Mouse (Mus musculus) heart, postnatal 14 days (tissue): ENCODE results near the gene Gosr2. TPM values are rescaled to one million over a fixed set of nuclear protein-coding genes. Genes with fewer than 3 reads are reported as not detected.
A peak's percentile ranks its signal among the peaks of the same experiment; 100 is the strongest.

Experiments
- DNase-seq, 2 experiments: peaks; one replicate each; pipeline ENCODE4 v3.0.0; 2021 to 2022
- intact Hi-C: fragments of 180-260 bp; cut with DNase I; formaldehyde crosslinking; loops from one replicate; pipeline ENCODE4 v1.15.1; 2025
- long read RNA-seq, 2 experiments: library from polyadenylated mRNA; stranded (forward); transcript quantifications; one replicate each; pipeline ENCODE4 v2.0.0; 2021
- total RNA-seq, 2 experiments: library from RNA; stranded (reverse); gene quantifications; 2 replicates each; pipeline ENCODE4 v1.2.3; 2021

Gene Gosr2
- 10 to 100 TPM; 41.2 to 43.1 TPM for total RNA-seq
- long read RNA-seq, experiment 1, transcript Gosr2-201 (6 exons, 3,266 nt), result major isoform, 61 of 78 reads
- long read RNA-seq, experiment 1, transcript Gosr2-202 (5 exons, 1,044 nt), result minor isoform, 6 of 78 reads
- long read RNA-seq, experiment 1, partial matches to known transcripts, result 4 of 78 reads
- long read RNA-seq, experiment 1, other reads (novel, unspliced or antisense), result 5 of 78 reads
- long read RNA-seq, experiment 2, transcript Gosr2-201 (6 exons, 3,266 nt), result major isoform, 67 of 87 reads
- long read RNA-seq, experiment 2, transcript Gosr2-202 (5 exons, 1,044 nt), result minor isoform, 5 of 87 reads
- long read RNA-seq, experiment 2, partial matches to known transcripts, result 6 of 87 reads
- long read RNA-seq, experiment 2, other reads (novel, unspliced or antisense), result 8 of 87 reads

DNA sequence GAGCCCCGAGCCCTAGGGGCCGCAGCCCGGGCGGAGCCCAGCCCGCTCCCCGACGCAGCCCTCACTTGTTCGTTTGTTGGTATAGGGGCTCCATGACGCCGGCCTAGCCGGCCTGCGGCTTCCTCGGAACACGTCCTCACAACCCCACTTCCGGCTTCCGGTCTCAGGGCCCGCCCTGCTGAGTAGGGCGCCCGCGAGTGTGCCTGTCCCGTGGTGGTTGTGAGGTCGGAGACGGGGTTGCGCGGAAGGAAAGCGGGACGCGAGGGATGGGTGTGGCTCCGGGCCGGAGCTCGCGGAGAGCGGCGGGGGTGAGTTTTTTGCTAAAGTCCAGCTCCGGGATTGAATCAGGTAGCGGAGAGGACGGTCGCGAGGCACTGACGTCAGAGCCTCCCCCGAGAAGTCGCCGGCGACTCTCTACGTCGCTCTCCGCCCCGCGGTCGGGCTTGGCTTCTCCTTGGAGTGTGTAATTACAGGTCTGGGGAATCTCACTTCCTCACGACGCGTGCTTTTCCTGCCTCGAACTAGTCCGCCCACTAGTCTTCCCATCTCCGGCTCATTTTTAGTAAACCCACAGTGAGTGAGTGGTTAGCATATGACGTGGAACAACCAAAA is at the start of gene Gosr2:
TSS of gene Gosr2 (minus strand) at position 334 of the 612 bp plus-strand sequence.
- peak; percentile 90 to 91 for DNase-seq
- intact Hi-C loops, result no loop called here

DNA sequence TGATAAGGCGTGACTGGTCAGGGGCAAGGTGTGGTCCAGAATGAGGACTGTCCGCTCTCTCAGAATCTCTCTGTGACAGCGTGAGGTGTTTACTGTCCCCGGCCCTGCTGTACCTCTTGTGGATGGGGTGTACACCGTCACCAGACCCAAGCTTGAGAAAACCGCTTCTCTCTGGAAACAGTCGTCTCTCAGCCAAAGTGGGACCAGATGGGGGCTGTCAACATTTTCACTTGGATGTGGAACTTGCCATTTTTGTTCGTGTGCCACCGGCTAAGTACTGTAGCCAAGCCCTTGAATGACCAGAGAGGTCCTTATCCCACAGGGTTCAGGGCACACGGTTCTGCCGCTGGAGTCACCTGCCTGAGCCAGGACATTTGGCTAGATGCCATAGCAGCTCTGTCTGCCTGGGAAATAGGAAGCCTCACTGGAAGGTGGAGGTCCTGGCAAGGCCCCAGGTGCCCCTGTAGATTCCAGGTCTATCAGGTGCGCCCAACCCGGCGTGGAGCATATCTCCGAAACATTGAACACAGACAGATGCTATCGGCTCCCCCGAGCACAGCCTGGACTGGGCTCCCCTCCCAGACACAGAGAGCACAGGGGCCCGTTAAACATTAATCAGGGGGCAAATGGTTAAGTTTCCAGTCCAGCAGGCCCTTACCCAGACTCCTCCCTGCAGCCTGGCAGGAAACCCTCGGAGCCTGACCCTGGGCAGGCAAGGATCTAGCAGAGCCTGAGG is 37.5 kb upstream of the Gosr2 start:
- DNase-seq, result no peak
- intact Hi-C loops, result no loop called here

DNA sequence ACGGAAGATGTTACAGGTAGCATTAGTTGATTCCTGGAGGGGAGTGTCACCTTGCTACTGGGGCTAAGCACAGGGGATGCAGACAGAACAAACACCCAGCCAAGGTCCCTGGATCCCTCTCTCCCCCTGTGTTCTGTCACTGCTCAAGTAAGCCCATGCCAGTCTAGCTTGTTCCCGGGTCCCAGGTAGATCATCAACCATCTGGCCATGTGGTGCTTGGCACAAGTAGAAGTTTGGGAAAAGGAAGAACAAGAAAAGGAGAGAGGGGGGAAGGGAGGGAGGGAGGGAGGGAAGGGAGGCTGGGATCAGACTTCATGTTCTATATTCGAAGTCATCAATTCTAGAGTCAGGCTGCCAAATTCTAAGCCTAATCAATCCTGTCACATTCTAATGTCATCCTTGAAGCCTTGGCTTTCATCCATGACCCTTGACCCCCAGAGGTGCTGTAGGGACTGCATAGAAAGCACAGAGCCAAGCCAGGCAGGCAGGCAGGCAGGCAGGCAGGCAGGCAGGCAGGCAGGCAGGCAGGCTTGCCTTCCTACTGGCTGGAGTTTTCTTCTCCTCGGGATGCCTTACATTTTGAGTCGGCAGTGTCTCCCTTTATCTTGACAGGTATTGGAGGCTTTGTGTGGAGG is 36.8 kb upstream of the Gosr2 start:
- intact Hi-C loops, result no loop called here
- no peak for DNase-seq

DNA sequence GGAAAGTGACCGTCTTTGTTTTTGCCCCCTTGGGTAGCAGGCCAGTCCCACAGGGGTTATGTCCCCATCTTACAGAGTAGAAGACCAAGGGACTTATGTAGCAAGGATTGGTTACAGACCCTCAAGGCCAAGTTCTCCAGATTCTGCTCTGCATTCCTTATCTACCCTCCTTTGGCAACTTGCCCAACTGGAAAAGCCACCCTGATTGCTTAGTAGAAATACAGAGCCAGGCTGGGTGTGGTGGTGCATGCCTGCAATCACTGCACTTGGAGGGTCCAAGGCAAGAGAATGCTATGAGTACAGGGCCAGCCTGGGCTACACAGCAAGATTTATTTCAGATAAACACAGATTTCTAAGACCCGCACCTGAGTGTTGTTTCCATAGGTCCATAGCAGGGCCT is 36.3 kb upstream of the Gosr2 start:
- intact Hi-C loops, result no loop called here
- no peak for DNase-seq

DNA sequence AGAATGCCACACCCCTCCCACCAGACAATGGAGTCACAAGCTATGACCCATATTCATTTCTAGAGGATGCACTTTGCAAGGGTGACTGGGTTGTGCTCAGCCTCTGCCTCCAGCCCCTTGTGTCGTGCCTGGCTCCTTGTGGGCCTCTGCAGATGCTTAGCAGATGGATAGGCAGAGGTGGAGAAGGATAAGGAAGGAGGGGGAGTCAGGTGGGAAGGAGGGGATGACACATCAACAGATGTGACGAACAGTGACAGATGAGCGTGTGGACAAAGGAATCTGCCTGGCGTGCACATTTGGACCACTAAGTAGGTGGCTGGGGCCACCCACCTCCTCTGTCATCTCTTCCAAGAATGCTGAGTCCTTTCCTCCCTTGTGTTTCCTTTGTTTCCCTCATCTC is 35.4 kb upstream of the Gosr2 start:
- DNase-seq, result no peak
- intact Hi-C loops, result no loop called here

DNA sequence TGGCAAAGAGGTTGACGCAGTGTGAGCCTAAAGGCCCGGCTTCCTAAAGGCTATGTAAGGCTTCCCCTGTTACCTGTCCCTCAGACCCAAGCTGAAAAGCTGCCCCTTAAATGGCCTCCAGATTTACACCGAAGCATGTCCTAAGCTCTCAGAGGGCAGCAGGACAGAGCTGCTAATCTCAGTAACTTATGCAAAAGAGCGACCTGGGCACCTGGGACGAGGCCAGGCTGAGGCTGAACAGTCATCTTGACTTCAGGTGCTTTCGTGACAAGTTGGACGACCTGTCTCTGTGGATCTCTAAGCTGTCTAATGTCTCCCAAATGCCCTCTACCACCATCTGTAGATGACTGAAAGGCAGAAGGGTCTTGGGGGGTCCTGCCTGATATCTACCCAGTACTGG is 34.6 kb upstream of the Gosr2 start:
- intact Hi-C loops, result no loop called here
- DNase-seq, result no peak

DNA sequence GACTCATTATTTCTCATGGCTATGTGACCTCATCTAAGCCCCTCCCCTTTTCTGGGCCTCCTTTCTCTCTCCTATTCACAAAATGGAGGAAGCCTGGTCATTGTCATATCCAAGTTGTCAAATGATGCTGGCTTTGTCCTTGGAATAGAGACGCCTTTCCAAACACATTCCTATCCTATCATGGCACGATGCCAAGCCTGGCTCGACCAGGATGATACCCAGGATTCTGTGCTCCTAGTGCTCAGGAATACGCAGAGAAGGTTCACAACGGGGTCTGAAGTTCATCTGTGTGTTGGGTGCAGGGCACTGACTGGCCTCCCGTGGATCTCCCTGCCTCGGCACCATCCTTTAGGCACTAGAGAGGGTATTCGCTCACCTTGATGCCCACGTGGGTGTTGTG is 33.9 kb upstream of the Gosr2 start:
- no peak for DNase-seq
- intact Hi-C loops, result no loop called here

DNA sequence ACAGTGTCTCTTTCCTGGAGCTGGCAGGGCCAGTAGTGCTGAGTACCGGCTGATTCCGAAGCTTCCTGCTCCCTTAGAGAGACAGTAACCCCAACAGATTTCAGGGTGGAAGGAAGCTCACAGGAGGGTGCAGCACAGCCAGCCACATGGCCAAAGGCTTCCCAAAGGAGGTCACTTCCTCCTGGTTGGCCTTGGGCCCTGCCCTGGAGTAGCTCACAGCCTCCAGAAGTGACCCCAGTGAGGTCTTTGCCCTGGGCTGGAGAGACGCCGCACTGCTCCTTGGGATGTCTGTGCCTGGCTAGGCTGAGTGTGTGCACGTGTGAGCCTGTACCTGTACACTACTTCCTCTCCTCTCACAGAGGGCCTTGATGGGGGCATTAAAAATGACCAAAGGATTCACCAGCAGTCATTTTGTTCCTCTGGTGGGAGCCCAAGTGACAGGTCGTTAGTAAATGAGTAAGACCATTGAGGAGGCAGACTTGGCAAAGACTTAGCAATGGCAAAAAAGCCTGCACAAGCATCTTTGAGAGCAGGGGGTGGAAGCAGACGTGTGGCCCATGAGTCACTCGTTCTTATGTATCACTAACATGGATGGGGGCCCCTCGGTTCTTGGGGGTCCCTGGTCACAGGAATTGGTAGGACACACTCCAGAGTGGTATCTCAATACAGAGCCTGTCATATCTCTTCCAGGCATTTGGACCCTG is 31.7 kb upstream of the Gosr2 start:
- intact Hi-C loops, result no loop called here
- no peak for DNase-seq

DNA sequence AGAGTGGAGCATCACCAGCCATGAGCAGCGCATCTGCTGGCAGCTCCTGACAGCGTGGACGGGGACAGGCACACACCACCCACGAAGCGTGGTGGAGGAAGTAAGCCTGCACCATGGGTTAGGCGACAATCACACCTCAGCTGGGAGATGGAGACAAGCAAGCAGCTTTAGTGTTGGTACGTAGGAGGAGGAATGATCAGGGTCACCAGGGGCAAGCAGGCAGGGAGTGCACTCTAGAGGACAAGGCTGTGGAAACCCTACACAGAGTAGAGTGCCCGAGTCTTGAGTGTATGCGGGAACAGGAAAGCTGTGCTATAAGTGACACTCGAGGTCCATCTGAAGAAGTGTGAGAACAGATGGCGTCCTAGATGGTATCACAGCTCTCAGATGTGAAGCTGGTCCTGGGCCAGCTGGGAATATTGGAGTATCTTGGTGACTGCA is 26.7 kb upstream of the Gosr2 start:
- intact Hi-C loops, result no loop called here

DNA sequence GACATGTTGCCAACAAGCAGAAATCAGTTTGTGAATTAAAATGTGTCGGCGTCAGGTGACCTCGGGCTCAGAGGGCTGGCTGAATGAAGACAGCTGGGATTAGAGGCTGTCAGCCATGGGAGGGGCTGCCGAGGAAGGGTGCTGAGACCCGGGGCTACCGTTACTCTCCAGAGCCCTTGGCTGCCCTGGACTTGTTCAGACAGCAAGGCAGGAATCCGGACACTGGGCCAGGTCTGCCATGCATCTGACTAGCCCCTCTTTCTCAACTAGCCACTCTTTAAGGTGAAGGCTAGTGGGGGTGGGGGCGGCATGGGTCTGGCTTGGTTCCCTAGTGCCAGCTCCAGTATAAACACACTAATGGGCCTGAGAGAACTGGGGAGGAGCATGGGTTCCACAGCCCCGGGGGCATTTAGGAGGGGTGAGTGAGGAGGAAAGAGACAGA is 24.4 kb upstream of the Gosr2 start:
- intact Hi-C loops, result no loop called here
- DNase-seq, result no peak

More for the DNA sequence above, 26.7 kb upstream of the Gosr2 start:
- no peak for DNase-seq

DNA sequence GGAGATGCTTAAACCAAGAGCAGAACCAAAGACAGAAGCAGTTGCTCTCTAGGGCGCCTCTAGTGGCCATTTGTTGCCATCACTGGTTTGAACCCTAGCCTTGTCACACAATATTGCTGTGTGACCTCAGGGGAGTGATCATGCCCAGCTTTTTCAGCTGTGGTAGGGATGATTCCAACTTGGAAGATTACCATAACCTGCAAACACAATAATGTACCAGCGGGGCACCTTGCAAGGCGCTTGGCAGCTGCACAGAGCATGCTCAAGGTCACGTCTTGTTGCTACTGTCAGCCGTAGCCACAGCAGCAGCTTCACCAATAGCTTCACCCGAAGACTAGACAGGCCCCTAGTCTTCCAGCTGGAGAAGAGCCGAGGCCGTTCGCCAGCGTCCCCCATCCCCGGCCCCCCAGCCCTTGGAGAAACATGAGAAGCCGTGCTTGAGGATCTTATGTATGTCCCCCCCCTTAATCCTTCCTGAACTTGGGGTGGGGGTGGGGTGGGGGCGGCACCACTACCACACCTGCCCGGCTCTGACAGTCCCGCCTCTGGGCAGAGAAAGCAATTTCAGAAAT is 23.9 kb upstream of the Gosr2 start:
- intact Hi-C loops, result no loop called here
- peak; percentile 16 to 22 for DNase-seq

DNA sequence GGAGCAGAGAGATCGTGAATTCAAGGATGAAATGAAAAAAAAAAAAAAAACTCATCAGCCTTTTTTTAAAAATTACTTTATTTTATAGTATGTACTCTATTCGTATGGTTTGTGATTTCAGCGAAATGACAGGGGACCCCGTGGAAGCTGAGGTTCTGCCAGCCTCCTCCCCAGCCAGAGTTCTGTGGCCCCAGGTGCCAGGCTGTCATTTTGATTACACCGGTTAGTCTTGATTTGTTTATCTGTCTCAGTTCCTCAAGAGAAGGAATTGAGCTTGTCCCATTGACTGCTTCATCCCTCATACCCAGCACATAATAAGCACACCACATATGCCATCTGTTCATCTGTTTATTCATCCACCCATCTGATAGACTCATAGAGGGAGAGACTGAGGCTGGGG is 21.7 kb upstream of the Gosr2 start:
- intact Hi-C loops, result no loop called here
- DNase-seq, result no peak

DNA sequence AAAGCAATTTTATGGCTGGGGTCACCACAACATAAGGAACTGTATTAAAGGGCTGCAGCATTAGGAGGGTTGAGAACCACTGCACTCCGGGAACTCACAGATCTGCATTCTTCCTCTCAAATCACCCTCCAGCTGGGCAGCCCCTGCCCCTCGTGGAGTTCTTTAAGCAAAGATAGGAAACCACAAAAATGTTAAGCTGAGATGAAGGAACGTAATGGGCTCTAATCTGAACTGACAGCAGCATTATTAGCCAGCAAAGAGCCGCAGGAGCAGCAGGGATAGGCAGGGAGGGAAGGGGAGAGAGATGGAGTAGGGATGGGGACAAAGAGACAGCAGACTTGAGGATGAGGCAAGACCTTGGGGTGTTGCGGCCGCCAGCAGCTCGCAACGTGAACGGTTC is 19.3 kb upstream of the Gosr2 start:
- no peak for DNase-seq
- intact Hi-C loops, result no loop called here

DNA sequence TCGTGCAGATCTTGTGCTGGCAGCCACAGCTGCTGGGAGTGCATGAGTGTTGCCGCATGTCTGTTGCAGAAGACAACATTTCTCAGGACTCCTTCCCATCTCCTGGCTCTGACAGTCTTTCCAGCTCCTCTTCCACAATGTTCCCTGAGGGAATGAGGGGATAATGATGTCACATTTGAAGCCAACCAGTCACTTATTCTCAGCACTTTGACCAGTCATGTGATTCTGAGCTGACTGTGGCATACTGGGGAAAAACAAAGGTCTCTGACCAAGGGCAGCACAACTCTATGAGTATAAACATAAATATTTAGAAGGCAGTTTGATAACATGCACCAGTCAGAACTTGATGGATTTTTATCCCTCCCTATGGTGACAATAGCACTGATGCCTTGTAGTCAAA is 16.4 kb upstream of the Gosr2 start:
- no peak for DNase-seq
- intact Hi-C loops, result no loop called here

DNA sequence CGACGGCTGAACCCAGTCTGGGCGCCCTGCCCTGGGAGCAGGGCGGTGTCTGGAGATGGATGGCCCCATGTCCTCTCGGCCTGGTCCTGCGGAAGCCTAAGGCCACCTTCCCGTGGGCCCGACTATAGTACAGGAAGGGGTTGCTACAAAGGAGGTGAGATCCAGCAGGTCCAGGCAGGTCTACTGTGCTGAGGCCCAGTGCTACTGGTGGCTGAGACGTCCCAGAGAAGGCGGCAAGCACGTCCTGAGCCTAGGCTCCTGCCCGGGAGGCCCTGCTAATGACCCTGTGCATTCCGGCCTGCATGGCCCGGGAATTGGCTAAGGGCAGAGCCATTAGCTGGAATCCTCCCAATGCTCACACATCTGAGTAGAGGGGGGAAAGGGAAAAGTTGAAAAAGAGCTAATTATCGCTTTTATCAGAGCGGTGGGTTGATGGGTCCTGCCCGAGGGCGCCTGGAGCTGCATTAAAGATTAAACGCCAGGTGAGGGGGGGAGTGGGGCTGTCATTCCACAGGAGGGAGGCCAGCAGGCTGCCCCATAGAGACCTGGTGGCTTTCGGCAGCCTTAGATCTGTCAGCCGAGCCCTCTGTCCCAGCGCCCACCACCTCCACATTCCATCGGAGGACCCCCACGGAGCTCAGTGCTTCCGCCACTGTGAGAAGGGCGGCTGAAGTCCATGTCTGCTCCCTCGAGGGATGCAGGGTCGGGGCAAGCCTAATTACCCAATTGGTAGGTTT is 14.3 kb upstream of the Gosr2 start:
- DNase-seq, result no peak
- intact Hi-C loops, result no loop called here

DNA sequence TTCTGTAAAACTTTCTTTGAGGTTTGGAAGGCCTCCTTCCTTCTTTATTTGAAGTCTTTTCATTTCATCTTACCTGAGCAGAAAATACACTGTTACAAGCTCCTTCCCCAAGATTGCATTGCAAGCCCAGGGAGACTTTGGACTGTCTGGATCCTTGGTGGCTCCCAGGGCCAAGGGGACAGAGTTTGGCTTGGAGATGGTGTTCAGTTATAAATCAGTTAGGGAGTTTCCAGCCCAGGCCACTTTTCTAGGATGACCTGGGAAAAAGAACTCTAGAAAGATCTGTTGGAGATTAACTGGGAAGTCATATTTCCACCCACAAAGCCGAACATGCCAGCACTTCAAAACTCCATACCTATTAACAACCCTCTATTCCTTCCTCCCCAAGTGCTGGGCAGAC is 12.3 kb upstream of the Gosr2 start:
- intact Hi-C loops, result no loop called here
- DNase-seq, result no peak

DNA sequence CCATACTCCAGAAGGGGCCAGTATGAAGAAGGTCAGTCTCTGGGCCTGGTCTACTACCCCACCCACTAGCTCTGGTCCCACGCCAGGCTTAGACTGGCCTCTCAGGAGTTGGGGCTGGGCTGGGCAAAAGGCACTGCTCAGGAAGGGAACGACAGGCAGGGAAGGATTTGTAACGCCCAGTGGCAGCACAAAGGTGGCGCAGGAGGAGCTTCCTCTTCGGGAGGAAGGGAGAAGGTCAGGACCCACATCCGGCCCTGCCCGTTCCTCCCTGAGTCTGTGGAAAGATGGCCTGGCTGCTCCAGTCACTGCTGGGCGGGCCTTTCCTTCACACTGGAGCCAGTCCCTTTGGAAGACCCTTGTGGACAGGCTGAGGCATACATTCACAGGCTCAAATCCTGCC is 9.3 kb upstream of the Gosr2 start:
- peak; percentile 52 to 61 for DNase-seq
- intact Hi-C loops, result no loop called here

DNA sequence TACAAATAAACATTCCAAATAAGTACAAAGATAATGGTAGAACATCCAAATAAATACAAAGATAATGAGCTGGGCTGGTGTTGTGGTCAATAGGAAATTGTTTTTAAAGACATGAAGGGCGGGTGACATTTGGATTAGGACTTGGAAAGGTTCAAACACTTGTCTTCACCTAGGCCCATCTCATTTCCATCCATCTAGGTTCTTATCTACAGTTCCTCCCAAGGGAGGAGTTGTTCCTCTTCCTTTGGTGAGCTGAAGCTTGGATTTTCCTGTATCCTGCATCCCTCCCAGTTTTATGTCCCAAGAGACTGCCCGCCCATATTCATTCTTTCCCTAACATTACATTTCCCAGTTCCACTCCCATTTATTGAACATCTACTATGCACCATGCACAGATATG is 528 bp upstream of the Gosr2 start:
- DNase-seq, result no peak
- intact Hi-C loops, result no loop called here

DNA sequence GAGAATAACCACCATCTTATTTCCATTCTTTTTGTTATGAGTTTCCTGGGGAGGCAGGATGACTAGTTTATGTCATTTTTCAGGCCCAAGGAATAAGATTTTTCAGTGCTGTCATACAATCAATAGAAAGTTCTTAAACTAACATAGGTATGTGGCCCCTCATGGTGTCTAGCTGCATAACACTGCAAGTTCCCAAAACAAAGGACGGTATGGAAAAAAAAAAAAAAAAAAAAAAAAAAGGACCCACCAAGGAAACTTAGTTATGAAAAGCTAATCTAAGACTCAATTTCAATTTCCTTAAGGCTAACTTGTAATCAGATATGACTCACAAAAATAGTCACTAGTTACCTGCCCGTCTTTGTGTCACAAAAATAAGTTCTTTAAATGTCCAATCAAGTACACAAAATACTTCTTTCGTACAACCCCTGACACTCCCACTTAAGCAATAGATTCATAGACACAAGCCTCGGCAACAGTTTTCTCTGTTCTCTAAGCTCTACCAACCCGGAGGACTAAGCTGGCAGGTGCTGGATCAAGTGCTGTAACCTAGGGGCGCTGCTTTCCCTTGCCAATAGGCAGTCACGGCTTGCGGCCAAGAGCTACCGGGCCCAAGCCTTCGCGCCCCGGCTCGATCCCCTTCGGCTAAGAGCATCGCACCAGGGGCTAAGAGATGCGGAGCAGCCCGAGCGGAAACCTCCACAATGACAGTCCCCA is 690 bp downstream of the Gosr2 start:
- no peak for DNase-seq
- intact Hi-C loops, result no loop called here
